Mouse (Mus musculus) neural tube, embryonic 12.5 days (tissue): Measurements from ENCODE around the gene Mixl1. TPM values are rescaled to one million over a fixed set of nuclear protein-coding genes. Genes with fewer than 3 reads are reported as not detected.

Source experiments
- ATAC-seq: fragments of 200-750 bp; cut with Nextera tagmentation; 2 replicates; pipeline ENCODE4 v1.8.0; 2017; ENCODE audit warnings: low read depth, mild to moderate bottlenecking, moderate TSS enrichment, moderate library complexity; ENCODE audit not compliant: low FRiP score
- H3K27ac ChIP-seq: fragments of 300-500 bp; sonication (generic); 2 replicates; pipeline ENCODE4 v1.5.1; 2016
- H3K27me3 ChIP-seq: fragments of 300-500 bp; sonication (generic); replicated peaks from 2 replicates; pipeline ENCODE4 v1.6.1; 2016; ENCODE audit warnings: mild to moderate bottlenecking
- H3K36me3 ChIP-seq: fragments of 300-500 bp; sonication (generic); 2 replicates; pipeline ENCODE4 v1.6.1; 2016; ENCODE audit warnings: mild to moderate bottlenecking
- H3K4me1 ChIP-seq: fragments of 300-500 bp; sonication (generic); 2 replicates; pipeline ENCODE4 v1.6.1; 2016
- H3K4me2 ChIP-seq: fragments of 300-500 bp; sonication (generic); replicated peaks from 2 replicates; pipeline ENCODE4 v1.6.1; 2016; ENCODE audit warnings: mild to moderate bottlenecking
- H3K4me3 ChIP-seq: fragments of 300-500 bp; sonication (generic); 2 replicates; pipeline ENCODE4 v1.5.1; 2016
- H3K9ac ChIP-seq: fragments of 300-500 bp; sonication (generic); 2 replicates; pipeline ENCODE4 v1.6.1; 2016; ENCODE audit warnings: mild to moderate bottlenecking
- H3K9me3 ChIP-seq: fragments of 300-500 bp; sonication (generic); 2 replicates; pipeline ENCODE4 v1.6.1; 2016; ENCODE audit warnings: mild to moderate bottlenecking
- WGBS: fragments of 180-500 bp; shearing (Covaris S2); methylation state at CpG from one replicate; pipeline ENCODE4 v1.1.7; 2016; 5-methylcytosine and 5-hydroxymethylcytosine counted together
- polyA plus RNA-seq: library from polyadenylated mRNA; unstranded; fragments of >200 nt; fragmentation: Nextera tagmentation; extraction: Ambion mirVana; gene quantifications from 2 replicates; pipeline ENCODE4 v1.2.1, GENCODE M21; 2016

Mixl1 gene
- polyA plus RNA-seq = 0.08 and 0.31 TPM in 2 replicates

GRCm38 (mm10) chr1:180696626-180697352 is at the start of gene Mixl1:
Gene Mixl1 (minus strand): TSS chr1:180697034.
- Histone ChIP-seq H3K9ac (peak within 1 kb of the TSS; percentile 26; the same call in 1 of the 2 replicates), H3K27me3 (peaks cover 44% of the 10 kb centered on the region), H3K4me1 (peaks cover 11% of the 10 kb centered on the region; the same call in 1 of the 2 replicates), H3K4me3 (peak within 1 kb of the TSS; percentile 43), H3K9me3 (no peaks in the 10 kb centered on the region), H3K27ac (no peak within 1 kb of the TSS), H3K36me3 (peaks cover 5% of the 10 kb centered on the region; the same call in 1 of the 2 replicates), H3K4me2 (peak within 1 kb of the TSS; percentile 69)
- ATAC-seq = 0 out of 2 replicates have a peak, but pooled peaks have one; percentile 9
- under 1% methylated on average over 76 of the region's 79 CpGs for WGBS

- H3K4me3 ChIP-seq = no peak overlapping the region
- H3K27me3 ChIP-seq = no peaks in the 10 kb centered on the region
- H3K4me1 ChIP-seq = peaks cover 21% of the 10 kb centered on the region
- H3K36me3 ChIP-seq = peaks cover 1% of the 10 kb centered on the region
- no peaks in the 10 kb centered on the region for H3K9me3 ChIP-seq
- ATAC-seq = no peak
- H3K27ac ChIP-seq = no peak overlapping the region
- 95% methylated on average over 3 of the region's 3 CpGs for WGBS
- H3K4me2 ChIP-seq = no peak overlapping the region
- no peak overlapping the region for H3K9ac ChIP-seq
Measured at GRCm38 (mm10) chr1:180729231-180729630, 32.4 kb upstream of the Mixl1 start.

GRCm38 (mm10) chr1:180726183-180726582 is 29.3 kb upstream of the Mixl1 start:
- Histone ChIP-seq H3K4me3 (peak overlapping the region; percentile 99), H3K9ac (peak overlapping the region; percentile 97), H3K27me3 (no peaks in the 10 kb centered on the region), H3K4me2 (peak overlapping the region; percentile 81), H3K9me3 (no peaks in the 10 kb centered on the region), H3K27ac (peak overlapping the region; percentile 86), H3K4me1 (peaks cover 21% of the 10 kb centered on the region), H3K36me3 (no peaks in the 10 kb centered on the region)
- WGBS = under 1% methylated on average over 42 of the region's 42 CpGs
- ATAC-seq = peak; percentile 73; the same call in 1 of the 2 replicates

- Histone ChIP-seq H3K4me1 (peaks cover 21% of the 10 kb centered on the region), H3K36me3 (no peaks in the 10 kb centered on the region), H3K9me3 (no peaks in the 10 kb centered on the region), H3K27me3 (no peaks in the 10 kb centered on the region), H3K9ac (peak within 1 kb of the TSS; percentile 97), H3K4me2 (peak within 1 kb of the TSS; percentile 81), H3K27ac (peak within 1 kb of the TSS; percentile 86), H3K4me3 (peak within 1 kb of the TSS; percentile 99)
- WGBS = under 1% methylated on average over 52 of the region's 52 CpGs
- peak; percentile 95 for ATAC-seq
Measured at GRCm38 (mm10) chr1:180725704-180726179, 28.9 kb upstream of the Mixl1 start, which contains the start of gene Acbd3. Gene Acbd3 (plus strand): TSS chr1:180726043.

GRCm38 (mm10) chr1:180723701-180724238 is 26.9 kb upstream of the Mixl1 start:
- ATAC-seq = no peak
- H3K27me3 ChIP-seq = no peaks in the 10 kb centered on the region
- peaks cover 21% of the 10 kb centered on the region for H3K4me1 ChIP-seq
- no peaks in the 10 kb centered on the region for H3K36me3 ChIP-seq
- H3K27ac ChIP-seq = no peak overlapping the region
- H3K9ac ChIP-seq = no peak overlapping the region
- H3K4me3 ChIP-seq = no peak overlapping the region
- H3K4me2 ChIP-seq = no peak overlapping the region
- whole genome bisulfite sequencing = 47% methylated on average over 1 of the region's 1 CpGs
- no peaks in the 10 kb centered on the region for H3K9me3 ChIP-seq

GRCm38 (mm10) chr1:180722608-180723007 is 25.8 kb upstream of the Mixl1 start:
- 63% methylated on average over 1 of the region's 1 CpGs for WGBS
- Histone ChIP-seq H3K4me3 (no peak overlapping the region), H3K4me2 (no peak overlapping the region), H3K27me3 (no peaks in the 10 kb centered on the region), H3K36me3 (no peaks in the 10 kb centered on the region), H3K4me1 (peaks cover 18% of the 10 kb centered on the region), H3K9ac (no peak overlapping the region), H3K9me3 (no peaks in the 10 kb centered on the region), H3K27ac (no peak overlapping the region)
- ATAC-seq = no peak

GRCm38 (mm10) chr1:180719951-180720689 is 23.3 kb upstream of the Mixl1 start:
- H3K9ac ChIP-seq = no peak overlapping the region
- H3K4me2 ChIP-seq = no peak overlapping the region
- WGBS = 44% methylated on average over 5 of the region's 5 CpGs
- H3K27ac ChIP-seq = no peak overlapping the region
- H3K27me3 ChIP-seq = no peaks in the 10 kb centered on the region
- peaks cover 2% of the 10 kb centered on the region for H3K4me1 ChIP-seq
- ATAC-seq = 0 out of 2 replicates have a peak, but pooled peaks have one; percentile 29
- H3K36me3 ChIP-seq = no peaks in the 10 kb centered on the region
- no peak overlapping the region for H3K4me3 ChIP-seq
- no peaks in the 10 kb centered on the region for H3K9me3 ChIP-seq

GRCm38 (mm10) chr1:180719483-180719882 is 22.6 kb upstream of the Mixl1 start:
- WGBS = 91% methylated on average over 6 of the region's 6 CpGs
- H3K36me3 ChIP-seq = no peaks in the 10 kb centered on the region
- no peaks in the 10 kb centered on the region for H3K27me3 ChIP-seq
- H3K4me1 ChIP-seq = no peaks in the 10 kb centered on the region
- no peaks in the 10 kb centered on the region for H3K9me3 ChIP-seq
- H3K27ac ChIP-seq = no peak overlapping the region
- H3K9ac ChIP-seq = no peak overlapping the region
- H3K4me3 ChIP-seq = no peak overlapping the region
- ATAC-seq = no peak
- no peak overlapping the region for H3K4me2 ChIP-seq

- H3K4me2 ChIP-seq = no peak overlapping the region
- ATAC-seq = no peak
- WGBS = 81% methylated on average over 5 of the region's 5 CpGs
Measured at GRCm38 (mm10) chr1:180718756-180719155, 21.9 kb upstream of the Mixl1 start.

GRCm38 (mm10) chr1:180708935-180709776 is 12.3 kb upstream of the Mixl1 start:
- no peaks in the 10 kb centered on the region for H3K27me3 ChIP-seq
- H3K27ac ChIP-seq = no peak overlapping the region
- no peaks in the 10 kb centered on the region for H3K4me1 ChIP-seq
- H3K4me3 ChIP-seq = no peak overlapping the region
- no peaks in the 10 kb centered on the region for H3K36me3 ChIP-seq
- 75% methylated on average over 14 of the region's 14 CpGs for WGBS
- H3K9me3 ChIP-seq = no peaks in the 10 kb centered on the region
- H3K9ac ChIP-seq = no peak overlapping the region
- H3K4me2 ChIP-seq = no peak overlapping the region
- ATAC-seq = no peak

More at GRCm38 (mm10) chr1:180718756-180719155, 21.9 kb upstream of the Mixl1 start:
- no peaks in the 10 kb centered on the region for H3K27me3 ChIP-seq
- no peaks in the 10 kb centered on the region for H3K9me3 ChIP-seq
- H3K9ac ChIP-seq = no peak overlapping the region
- H3K4me1 ChIP-seq = no peaks in the 10 kb centered on the region
- H3K27ac ChIP-seq = no peak overlapping the region
- H3K4me3 ChIP-seq = no peak overlapping the region
- H3K36me3 ChIP-seq = no peaks in the 10 kb centered on the region

GRCm38 (mm10) chr1:180707813-180708212 is 11.0 kb upstream of the Mixl1 start:
- Histone ChIP-seq H3K4me3 (no peak overlapping the region), H3K4me2 (no peak overlapping the region), H3K4me1 (no peaks in the 10 kb centered on the region), H3K9me3 (no peaks in the 10 kb centered on the region), H3K36me3 (no peaks in the 10 kb centered on the region), H3K27ac (no peak overlapping the region), H3K9ac (no peak overlapping the region), H3K27me3 (no peaks in the 10 kb centered on the region)
- WGBS = 85% methylated on average over 3 of the region's 3 CpGs
- no peak for ATAC-seq
